Mouse (Mus musculus): ENCODE results near the gene Dusp28. TPM values are rescaled to one million over a fixed set of nuclear protein-coding genes. Genes with fewer than 3 reads are reported as not detected.

Dusp28 gene
- 18.8 and 19.2 TPM in 2 replicates for polyA plus RNA-seq (2015; fragmentation: Nextera tagmentation; extraction: Ambion mirVana)

GRCm38 (mm10) chr1:92906779-92907631, at the start of gene Dusp28:
Dusp28 (plus strand) TSS chr1:92906981.
- H3K4me1 ChIP-seq (replicated peaks; ENCODE audit: control insufficient read depth, insufficient read depth, low read length): peaks cover 9% of the 10 kb centered on the region; the same call in 1 of the 2 replicates
- H3K4me3 ChIP-seq (ENCODE audit: low read depth, low read length): peak within 1 kb of the TSS; percentile 73
- peak within 1 kb of the TSS; percentile 60 for H3K9ac ChIP-seq (ENCODE audit: low read depth, low read length)
- peak; percentile 81 for TF ChIP-seq CTCF (IDR thresholded peaks at IDR 0.05; ENCODE audit: low read depth)
- H3K27me3 ChIP-seq (replicated peaks; ENCODE audit: control insufficient read depth, insufficient read depth, low read length): no peaks in the 10 kb centered on the region
- H3K27ac ChIP-seq (ENCODE audit: low read depth, low read length): peak within 1 kb of the TSS; percentile 89
- under 1% methylated on average over 81 of the region's 81 CpGs for WGBS
- H3K9me3 ChIP-seq (ENCODE audit: control insufficient read depth): no peaks in the 10 kb centered on the region
- no peaks in the 10 kb centered on the region for H3K36me3 ChIP-seq (ENCODE audit: control insufficient read depth, insufficient read depth)
- peak within 1 kb of the TSS; percentile 76 for H3K4me2 ChIP-seq (replicated peaks; ENCODE audit: low read depth)
- peak; percentile 83 for ATAC-seq

DNA sequence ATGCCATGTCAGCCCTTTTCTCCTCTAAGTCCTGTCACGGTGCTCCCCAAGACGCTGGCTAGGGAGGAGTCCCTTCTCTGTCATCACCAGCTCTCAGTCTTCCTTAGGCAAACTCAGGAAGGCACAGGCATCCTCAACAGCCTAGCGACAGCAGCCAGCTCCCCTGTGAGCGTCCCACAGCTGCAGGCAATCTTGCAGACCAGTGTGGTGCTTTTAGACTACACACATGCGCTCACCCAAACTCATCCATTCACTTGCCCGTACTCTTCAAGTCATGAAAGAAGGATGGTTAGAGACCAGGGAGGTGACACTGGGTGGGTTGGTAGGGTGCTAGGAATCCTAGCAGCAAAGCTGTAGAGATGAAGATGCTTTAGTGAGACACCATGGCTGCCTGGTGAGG, 45.3 kb upstream of the Dusp28 start:
- 74% methylated on average over 6 of the region's 6 CpGs for WGBS
- TF ChIP-seq CTCF (IDR thresholded peaks at IDR 0.05; ENCODE audit: low read depth): no peak
- Histone ChIP-seq H3K4me2 (replicated peaks; ENCODE audit: low read depth) (no peak overlapping the region), H3K36me3 (ENCODE audit: control insufficient read depth, insufficient read depth) (no peaks in the 10 kb centered on the region), H3K27me3 (replicated peaks; ENCODE audit: control insufficient read depth, insufficient read depth, low read length) (no peaks in the 10 kb centered on the region), H3K4me1 (replicated peaks; ENCODE audit: control insufficient read depth, insufficient read depth, low read length) (no peaks in the 10 kb centered on the region), H3K4me3 (ENCODE audit: low read depth, low read length) (no peak overlapping the region), H3K9me3 (ENCODE audit: control insufficient read depth) (no peaks in the 10 kb centered on the region), H3K9ac (ENCODE audit: low read depth, low read length) (no peak overlapping the region), H3K27ac (ENCODE audit: low read depth, low read length) (no peak overlapping the region)
- no peak for ATAC-seq

GRCm38 (mm10) chr1:92863268-92863667, 43.5 kb upstream of the Dusp28 start:
- TF ChIP-seq CTCF (IDR thresholded peaks at IDR 0.05; ENCODE audit: low read depth): no peak
- no peaks in the 10 kb centered on the region for H3K36me3 ChIP-seq (ENCODE audit: control insufficient read depth, insufficient read depth)
- H3K4me3 ChIP-seq (ENCODE audit: low read depth, low read length): no peak overlapping the region
- no peaks in the 10 kb centered on the region for H3K4me1 ChIP-seq (replicated peaks; ENCODE audit: control insufficient read depth, insufficient read depth, low read length)
- 84% methylated on average over 4 of the region's 4 CpGs for WGBS
- H3K27me3 ChIP-seq (replicated peaks; ENCODE audit: control insufficient read depth, insufficient read depth, low read length): no peaks in the 10 kb centered on the region
- H3K27ac ChIP-seq (ENCODE audit: low read depth, low read length): no peak overlapping the region
- H3K9ac ChIP-seq (ENCODE audit: low read depth, low read length): no peak overlapping the region
- H3K9me3 ChIP-seq (ENCODE audit: control insufficient read depth): no peaks in the 10 kb centered on the region
- no peak overlapping the region for H3K4me2 ChIP-seq (replicated peaks; ENCODE audit: low read depth)
- ATAC-seq: no peak

GRCm38 (mm10) chr1:92866170-92866569, 40.6 kb upstream of the Dusp28 start:
- WGBS: 63% methylated on average over 2 of the region's 2 CpGs
- Histone ChIP-seq H3K36me3 (ENCODE audit: control insufficient read depth, insufficient read depth) (no peaks in the 10 kb centered on the region), H3K4me2 (replicated peaks; ENCODE audit: low read depth) (no peak overlapping the region), H3K9ac (ENCODE audit: low read depth, low read length) (no peak overlapping the region), H3K27ac (ENCODE audit: low read depth, low read length) (no peak overlapping the region), H3K4me1 (replicated peaks; ENCODE audit: control insufficient read depth, insufficient read depth, low read length) (no peaks in the 10 kb centered on the region), H3K4me3 (ENCODE audit: low read depth, low read length) (no peak overlapping the region), H3K27me3 (replicated peaks; ENCODE audit: control insufficient read depth, insufficient read depth, low read length) (no peaks in the 10 kb centered on the region), H3K9me3 (ENCODE audit: control insufficient read depth) (no peaks in the 10 kb centered on the region)
- ATAC-seq: no peak
- no peak for TF ChIP-seq CTCF (IDR thresholded peaks at IDR 0.05; ENCODE audit: low read depth)

GRCm38 (mm10) chr1:92869985-92870384, 36.8 kb upstream of the Dusp28 start:
- no peak for TF ChIP-seq CTCF (IDR thresholded peaks at IDR 0.05; ENCODE audit: low read depth)
- no peak overlapping the region for H3K9ac ChIP-seq (ENCODE audit: low read depth, low read length)
- no peak overlapping the region for H3K4me2 ChIP-seq (replicated peaks; ENCODE audit: low read depth)
- no peak overlapping the region; the same call in 1 of the 2 replicates for H3K27ac ChIP-seq (ENCODE audit: low read depth, low read length)
- no peaks in the 10 kb centered on the region for H3K4me1 ChIP-seq (replicated peaks; ENCODE audit: control insufficient read depth, insufficient read depth, low read length)
- ATAC-seq: no peak
- 63% methylated on average over 2 of the region's 2 CpGs for WGBS
- H3K4me3 ChIP-seq (ENCODE audit: low read depth, low read length): no peak overlapping the region
- H3K9me3 ChIP-seq (ENCODE audit: control insufficient read depth): no peaks in the 10 kb centered on the region
- H3K36me3 ChIP-seq (ENCODE audit: control insufficient read depth, insufficient read depth): no peaks in the 10 kb centered on the region
- H3K27me3 ChIP-seq (replicated peaks; ENCODE audit: control insufficient read depth, insufficient read depth, low read length): no peaks in the 10 kb centered on the region

DNA sequence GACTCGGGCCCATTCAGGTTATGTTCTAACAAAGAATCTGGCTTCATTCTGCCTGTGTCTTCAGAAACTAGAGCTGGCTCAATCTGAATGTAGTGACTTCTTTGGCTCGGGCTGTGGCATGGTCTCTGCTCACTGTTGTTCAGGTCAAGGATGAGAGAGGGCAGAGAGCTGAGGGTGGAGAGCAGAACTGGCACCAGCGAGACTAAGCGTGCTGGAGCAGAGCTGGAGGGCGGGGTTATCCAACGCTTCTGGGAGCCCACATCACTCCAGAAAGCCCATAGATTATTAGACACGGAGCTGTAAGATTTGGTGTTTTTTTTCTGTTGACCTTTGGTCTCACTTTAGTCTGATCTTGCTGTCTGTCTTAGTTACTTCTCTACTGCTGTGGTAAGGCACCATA, 34.1 kb upstream of the Dusp28 start:
- WGBS: 69% methylated on average over 7 of the region's 7 CpGs
- Histone ChIP-seq H3K36me3 (ENCODE audit: control insufficient read depth, insufficient read depth) (no peaks in the 10 kb centered on the region), H3K27me3 (replicated peaks; ENCODE audit: control insufficient read depth, insufficient read depth, low read length) (no peaks in the 10 kb centered on the region), H3K27ac (ENCODE audit: low read depth, low read length) (no peak overlapping the region), H3K9ac (ENCODE audit: low read depth, low read length) (no peak overlapping the region), H3K4me1 (replicated peaks; ENCODE audit: control insufficient read depth, insufficient read depth, low read length) (no peaks in the 10 kb centered on the region), H3K9me3 (ENCODE audit: control insufficient read depth) (no peaks in the 10 kb centered on the region), H3K4me2 (replicated peaks; ENCODE audit: low read depth) (no peak overlapping the region), H3K4me3 (ENCODE audit: low read depth, low read length) (no peak overlapping the region)
- no peak for ATAC-seq
- no peak for TF ChIP-seq CTCF (IDR thresholded peaks at IDR 0.05; ENCODE audit: low read depth)
